Mouse (Mus musculus) kidney, embryonic 14.5 days (tissue): ENCODE data around the gene Tmem165. TPM values are rescaled to one million over a fixed set of nuclear protein-coding genes. Genes with fewer than 3 reads are reported as not detected.

ENCODE experiments used
- ATAC-seq: fragments of 200-750 bp; cut with Nextera tagmentation; 2 replicates; pipeline ENCODE4 v1.8.0; 2017; ENCODE audit warnings: moderate number of reproducible peaks, mild to moderate bottlenecking, moderate TSS enrichment, moderate library complexity; ENCODE audit not compliant: low FRiP score, low TSS enrichment
- H3K27ac ChIP-seq: fragments of 300-500 bp; sonication (generic); 2 replicates; pipeline ENCODE4 v1.5.1; 2014; ENCODE audit warnings: low read depth, mild to moderate bottlenecking, low read length, moderate library complexity, mixed read lengths
- H3K27me3 ChIP-seq: fragments of 300-500 bp; sonication (generic); 2 replicates; pipeline ENCODE4 v1.6.1; 2014; ENCODE audit warnings: mild to moderate bottlenecking, low read length; ENCODE audit not compliant: control insufficient read depth, insufficient read depth
- H3K36me3 ChIP-seq: fragments of 300-500 bp; sonication (generic); 2 replicates; pipeline ENCODE4 v1.6.1; 2014; ENCODE audit warnings: low read length, mixed read lengths; ENCODE audit not compliant: control insufficient read depth, insufficient read depth
- H3K4me1 ChIP-seq: fragments of 300-500 bp; sonication (generic); 2 replicates; pipeline ENCODE4 v1.6.1; 2014; ENCODE audit warnings: low read length, mixed read lengths; ENCODE audit not compliant: control insufficient read depth, insufficient read depth
- H3K4me2 ChIP-seq: fragments of 300-500 bp; sonication (generic); replicated peaks from 2 replicates; pipeline ENCODE4 v1.6.1; 2014; ENCODE audit warnings: low read depth, mild to moderate bottlenecking, low read length
- H3K4me3 ChIP-seq: fragments of 300-500 bp; sonication (generic); 2 replicates; pipeline ENCODE4 v1.5.1; 2014; ENCODE audit warnings: mild to moderate bottlenecking, low read length
- H3K9ac ChIP-seq: fragments of 300-500 bp; sonication (generic); 2 replicates; pipeline ENCODE4 v1.6.1; 2014; ENCODE audit warnings: low read depth, mild to moderate bottlenecking, low read length, moderate library complexity
- H3K9me3 ChIP-seq: fragments of 300-500 bp; sonication (generic); 2 replicates; pipeline ENCODE4 v1.6.1; 2016; ENCODE audit warnings: low read length; ENCODE audit not compliant: control insufficient read depth
- WGBS: fragments of 180-500 bp; shearing (Covaris S2); extraction: QIAGEN DNeasy Blood & Tissue Kit; methylation state at CpG from one replicate; pipeline ENCODE4 v1.1.7; 2014; 5-methylcytosine and 5-hydroxymethylcytosine counted together
- polyA plus RNA-seq: library from polyadenylated mRNA; unstranded; fragments of >200 nt; fragmentation: Nextera tagmentation; extraction: Ambion mirVana; gene quantifications from 2 replicates; pipeline ENCODE4 v1.2.1, GENCODE M21; 2014

The Tmem165 gene
- polyA plus RNA-seq, 1 experiment from 2014 or later: 139 TPM

DNA sequence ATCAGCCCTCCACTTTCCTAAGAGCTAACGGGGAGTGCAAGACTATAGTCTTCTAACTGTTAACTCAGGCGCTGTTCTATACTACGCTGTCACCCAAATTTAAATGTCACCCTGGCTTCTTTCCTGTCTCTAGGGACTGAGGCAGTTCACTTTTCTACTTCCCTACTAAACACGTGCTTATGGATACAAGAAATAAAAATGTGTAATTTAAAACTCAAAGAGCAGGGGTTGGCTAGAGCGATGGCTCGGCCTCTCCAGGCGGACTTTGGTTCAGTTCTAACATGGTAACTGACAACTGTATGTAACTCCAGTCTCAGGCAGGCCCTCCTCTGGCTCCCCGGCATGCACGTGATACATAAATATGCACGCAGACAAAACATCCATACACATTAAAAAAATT, 60.8 kb downstream of the Tmem165 start:
- ATAC-seq: no peak
- H3K4me3 ChIP-seq: no peak overlapping the region
- H3K36me3 ChIP-seq: peaks cover 25% of the 10 kb centered on the region; the same call in 1 of the 2 replicates
- no peak overlapping the region for H3K27ac ChIP-seq
- no peak overlapping the region for H3K9ac ChIP-seq
- no peaks in the 10 kb centered on the region for H3K4me1 ChIP-seq
- H3K9me3 ChIP-seq: no peaks in the 10 kb centered on the region
- WGBS: 92% methylated on average over 10 of the region's 10 CpGs
- no peak overlapping the region for H3K4me2 ChIP-seq
- no peaks in the 10 kb centered on the region for H3K27me3 ChIP-seq

DNA sequence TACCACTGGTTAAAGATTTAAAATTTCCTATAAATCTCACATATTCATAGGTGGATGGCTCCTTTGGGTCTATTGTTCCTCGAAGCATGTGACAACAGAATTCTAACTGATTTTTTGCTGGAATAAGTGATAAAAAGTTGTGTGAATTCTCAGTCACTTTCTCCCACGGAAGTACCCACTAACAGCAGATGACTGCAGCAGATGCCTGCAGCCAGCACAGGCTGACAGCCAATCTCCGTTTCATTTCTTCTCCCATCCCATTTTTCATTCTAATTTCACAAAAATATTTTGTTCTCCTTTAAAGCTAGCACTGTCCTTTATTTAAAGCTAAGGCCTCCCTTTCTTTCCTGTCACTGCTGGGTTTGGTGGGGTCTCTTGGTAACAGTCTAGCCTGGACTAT, 61.7 kb downstream of the Tmem165 start:
- Histone ChIP-seq H3K27me3 (no peaks in the 10 kb centered on the region), H3K27ac (no peak overlapping the region), H3K4me1 (no peaks in the 10 kb centered on the region), H3K4me2 (no peak overlapping the region), H3K4me3 (no peak overlapping the region), H3K9ac (no peak overlapping the region), H3K36me3 (peaks cover 25% of the 10 kb centered on the region; the same call in 1 of the 2 replicates), H3K9me3 (no peaks in the 10 kb centered on the region)
- no peak for ATAC-seq
- WGBS: 94% methylated on average over 3 of the region's 3 CpGs

DNA sequence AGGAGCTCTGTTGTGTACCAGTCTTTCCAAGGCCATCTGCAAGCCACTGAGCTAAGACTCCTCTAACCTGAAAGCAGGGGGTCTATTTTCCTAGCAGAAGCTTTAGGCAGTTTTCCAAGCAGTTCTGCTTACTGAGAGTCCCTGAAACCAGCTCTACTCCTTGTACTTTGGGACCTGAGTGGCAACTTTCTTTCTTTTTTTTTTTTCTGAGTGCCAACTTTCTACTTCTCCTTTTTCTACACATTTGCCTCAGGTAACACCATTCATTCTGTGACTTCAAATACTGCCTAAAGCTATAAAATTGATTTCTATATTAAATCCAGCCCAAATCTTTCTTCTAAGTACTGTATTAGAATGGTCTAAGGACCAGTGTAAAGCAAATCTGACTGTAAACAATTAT, 62.9 kb downstream of the Tmem165 start:
- H3K4me3 ChIP-seq: no peak overlapping the region
- no peaks in the 10 kb centered on the region for H3K9me3 ChIP-seq
- no peak overlapping the region for H3K9ac ChIP-seq
- peaks cover 25% of the 10 kb centered on the region; the same call in 1 of the 2 replicates for H3K36me3 ChIP-seq
- H3K4me2 ChIP-seq: no peak overlapping the region
- H3K4me1 ChIP-seq: no peaks in the 10 kb centered on the region
- ATAC-seq: no peak
- no peak overlapping the region for H3K27ac ChIP-seq
- H3K27me3 ChIP-seq: no peaks in the 10 kb centered on the region

DNA sequence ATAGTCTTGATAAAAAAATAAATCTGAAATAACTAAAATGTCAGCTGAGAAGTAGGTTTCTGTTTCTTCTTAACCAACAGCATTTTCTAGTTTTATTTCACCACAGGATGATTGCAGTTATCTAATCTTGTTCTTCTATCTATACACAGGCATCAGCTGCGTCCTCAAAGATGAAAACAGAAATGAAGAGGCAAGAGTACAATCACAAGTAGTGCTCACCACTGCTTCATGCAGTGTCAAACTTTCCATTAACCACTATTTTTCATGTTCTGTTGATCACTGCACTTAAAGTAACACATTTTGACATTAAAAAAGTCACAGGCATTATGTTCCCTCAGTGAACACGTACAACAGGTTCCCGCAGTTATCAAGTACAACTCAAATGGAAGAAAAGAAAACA, 67.3 kb downstream of the Tmem165 start:
- Histone ChIP-seq H3K27me3 (no peaks in the 10 kb centered on the region), H3K4me3 (no peak overlapping the region), H3K9me3 (no peaks in the 10 kb centered on the region), H3K36me3 (peaks cover 10% of the 10 kb centered on the region; the same call in 1 of the 2 replicates), H3K4me2 (no peak overlapping the region), H3K4me1 (no peaks in the 10 kb centered on the region), H3K9ac (no peak overlapping the region), H3K27ac (no peak overlapping the region)
- no peak for ATAC-seq
- WGBS: 92% methylated on average over 3 of the region's 3 CpGs

Other genes starting within 250 kb of the Tmem165 start
- gene Kdr, start 205.4 kb upstream of the Tmem165 start, polyA plus RNA-seq: 18.4 and 39.5 TPM in 2 replicates
- gene Srd5a3, start 43.6 kb upstream of the Tmem165 start, polyA plus RNA-seq: 26.0 and 35.3 TPM in 2 replicates
- gene Clock, start 120.9 kb downstream of the Tmem165 start, polyA plus RNA-seq: 11.6 and 15.5 TPM in 2 replicates
- gene Pdcl2, start 147.3 kb downstream of the Tmem165 start, polyA plus RNA-seq: not detected in 2 replicates
- gene Nmu, start 179.9 kb downstream of the Tmem165 start, polyA plus RNA-seq: 0.27 and 0.33 TPM in 2 replicates